In the genomic region with DNA sequence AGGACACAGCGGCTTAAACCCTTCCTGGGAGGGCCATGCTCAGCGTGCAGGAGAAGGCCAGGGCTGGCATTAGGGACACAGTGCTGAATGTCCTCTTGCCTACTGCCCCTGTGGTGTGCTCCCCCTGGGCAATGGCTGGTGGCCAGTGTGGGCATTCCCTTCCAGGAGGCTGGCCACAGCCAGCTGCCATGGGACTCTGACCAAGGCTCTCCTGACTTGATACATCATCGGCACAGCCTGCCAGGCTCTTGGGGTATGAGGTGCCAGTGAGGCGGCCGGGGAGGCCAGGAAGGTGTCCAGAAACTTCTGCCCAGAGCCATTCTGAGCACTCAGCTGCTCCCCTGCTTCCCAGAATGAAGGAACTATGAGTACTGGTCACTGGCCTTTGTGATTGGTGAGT, we compare ENCODE assay signal across 11 mouse cellular contexts.
DNase-seq lines count a peak whose midpoint lies in the region; ATAC-seq and TF ChIP-seq lines count a peak whose summit lies in the region.
"Had no signal": no experiment of that assay in that cellular context is flagged by ENCODE, and none has a peak within 500 bp of the region (broad histone marks: within the 10 kb centered on the region; RNA-seq: fewer than 3 reads in every experiment).

No protein-coding gene starts in this region.

- H3K9ac ChIP-seq in liver, adult 2 months (ENCODE audit: low read depth, low read length) = no peak overlapping the region
- H3K9ac ChIP-seq in liver, postnatal 0 days (replicated peaks) = no peak overlapping the region
- no peak overlapping the region for H3K9ac ChIP-seq in forebrain, embryonic 12.5 days
- H3K9ac ChIP-seq: embryonic facial prominence, embryonic 12.5 days had no signal

- 26% methylated on average over 5 of the region's 5 CpGs for WGBS in liver, adult 2 months
- WGBS in liver, postnatal 0 days (ENCODE audit: insufficient replicate concordance) = 83% methylated on average over 5 of the region's 5 CpGs
- 93% methylated on average over 5 of the region's 5 CpGs for WGBS in forebrain, embryonic 12.5 days

- TF ChIP-seq EP300 in liver, postnatal 0 days (IDR thresholded peaks at IDR 0.05; ENCODE audit: low read depth) = no peak

- no peaks in the 10 kb centered on the region for H3K27me3 ChIP-seq in liver, adult 2 months (ENCODE audit: control insufficient read depth, insufficient read depth, low read length)
- no peaks in the 10 kb centered on the region for H3K27me3 ChIP-seq in liver, postnatal 0 days (ENCODE audit: insufficient read depth, low read length)
- H3K27me3 ChIP-seq in forebrain, embryonic 12.5 days = no peaks in the 10 kb centered on the region
- H3K27me3 ChIP-seq: embryonic facial prominence, embryonic 12.5 days had no signal

- intact Hi-C loops in heart, postnatal 10 days (cut with DNase I) = no loop called here
- intact Hi-C loops in left cerebral cortex, postnatal 14 days (cut with DNase I) = no loop called here

- H3K4me2 ChIP-seq in liver, postnatal 0 days (ENCODE audit: low read depth, low read length) = no peak overlapping the region
- H3K4me2 ChIP-seq in forebrain, embryonic 12.5 days = no peak overlapping the region
- H3K4me2 ChIP-seq: embryonic facial prominence, embryonic 12.5 days had no signal

- H3K27ac ChIP-seq in liver, adult 2 months (replicated peaks; ENCODE audit: insufficient read depth, low read depth, low read length) = peak overlapping the region; percentile 7; the same call in 1 of the 2 replicates
- no peak overlapping the region for H3K27ac ChIP-seq in liver, postnatal 0 days (ENCODE audit: low read depth)
- H3K27ac ChIP-seq in forebrain, embryonic 12.5 days = no peak overlapping the region
- H3K27ac ChIP-seq: embryonic facial prominence, embryonic 12.5 days; macrophage had no signal

- peaks cover 8% of the 10 kb centered on the region for H3K4me1 ChIP-seq in liver, adult 2 months (ENCODE audit: control insufficient read depth, insufficient read depth, low read length)
- no peaks in the 10 kb centered on the region for H3K4me1 ChIP-seq in liver, postnatal 0 days (ENCODE audit: insufficient read depth)
- no peaks in the 10 kb centered on the region for H3K4me1 ChIP-seq in forebrain, embryonic 12.5 days
- H3K4me1 ChIP-seq: embryonic facial prominence, embryonic 12.5 days had no signal

- ATAC-seq in liver, postnatal 0 days = no peak
- ATAC-seq in forebrain, embryonic 12.5 days (ENCODE audit: low FRiP score) = no peak

- H3K79me2 ChIP-seq in liver, adult 2 months (ENCODE audit: control insufficient read depth, insufficient read depth, low read length) = peaks cover 17% of the 10 kb centered on the region; the same call in 1 of the 2 replicates

- no peak for TF ChIP-seq CTCF in liver, adult 2 months (IDR thresholded peaks at IDR 0.05; ENCODE audit: low read depth, low read length)
- no peak for TF ChIP-seq CTCF in liver, postnatal 0 days (IDR thresholded peaks at IDR 0.05; ENCODE audit: low read depth)

- no peak overlapping the region for H3K4me3 ChIP-seq in liver, adult 2 months (ENCODE audit: insufficient read depth, low read depth, low read length)
- H3K4me3 ChIP-seq in liver, postnatal 0 days (ENCODE audit: low read depth, low read length) = no peak overlapping the region
- H3K4me3 ChIP-seq in forebrain, embryonic 12.5 days (replicated peaks) = no peak overlapping the region
- H3K4me3 ChIP-seq: embryonic facial prominence, embryonic 12.5 days had no signal

- no peak for TF ChIP-seq POLR2A in liver, adult 2 months (IDR thresholded peaks at IDR 0.05; ENCODE audit: extremely low read depth, insufficient read depth, low read length)

- H3K36me3 ChIP-seq in liver, adult 2 months (ENCODE audit: control insufficient read depth, insufficient read depth, low read length) = no peaks in the 10 kb centered on the region
- no peaks in the 10 kb centered on the region; the same call in 1 of the 2 replicates for H3K36me3 ChIP-seq in liver, postnatal 0 days (replicated peaks; ENCODE audit: insufficient read depth, low read length)
- no peaks in the 10 kb centered on the region for H3K36me3 ChIP-seq in forebrain, embryonic 12.5 days (replicated peaks)
- H3K36me3 ChIP-seq: embryonic facial prominence, embryonic 12.5 days had no signal

- DNase-seq in adrenal gland, postnatal 14 days = peak; percentile 81
- no peak for DNase-seq in adrenal gland, adult 8-10 months
- peak; percentile 87 for DNase-seq in liver, adult 2 months (ENCODE audit: extremely low read depth, low read depth, low spot score)
- DNase-seq in liver, postnatal 0 days = no peak
- DNase-seq in heart, postnatal 10 days = peak; percentile 78 to 87
- peak; percentile 28 to 39 for DNase-seq in left cerebral cortex, postnatal 14 days (ENCODE audit: low spot score in 2 of 2)
- DNase-seq in embryo, embryonic 10 days (ENCODE audit: low spot score) = no peak
- DNase-seq: thymus, postnatal 14 days had no signal

- H3K9me3 ChIP-seq in liver, postnatal 0 days (ENCODE audit: low read length) = no peaks in the 10 kb centered on the region
- no peaks in the 10 kb centered on the region for H3K9me3 ChIP-seq in forebrain, embryonic 12.5 days
- H3K9me3 ChIP-seq: embryonic facial prominence, embryonic 12.5 days had no signal

Comparison
In these comparisons a context has a peak if more than half of its experiments do, and no peak if none do; other contexts are left out.
1. DNase-seq: peak in adrenal gland, postnatal 14 days (single experiment), liver, adult 2 months (single experiment), heart, postnatal 10 days (2 of 2) and left cerebral cortex, postnatal 14 days (2 of 2); none in adrenal gland, adult 8-10 months (single experiment), liver, postnatal 0 days (single experiment) and embryo, embryonic 10 days (single experiment).